Mouse (Mus musculus) cerebellum, postnatal 36 days (tissue): Measurements from ENCODE around the gene Gm21972.

Experiments used
- DNase-seq, 2 experiments: peaks; one replicate each; pipeline ENCODE4 v3.0.0; 2021 to 2022; ENCODE audit warnings: mixed read lengths in 2 of 2

The Gm21972 gene

GRCm38 (mm10) chr1:86174602-86175001, 41.2 kb downstream of the Gm21972 start:
- DNase-seq: no peak

DNA sequence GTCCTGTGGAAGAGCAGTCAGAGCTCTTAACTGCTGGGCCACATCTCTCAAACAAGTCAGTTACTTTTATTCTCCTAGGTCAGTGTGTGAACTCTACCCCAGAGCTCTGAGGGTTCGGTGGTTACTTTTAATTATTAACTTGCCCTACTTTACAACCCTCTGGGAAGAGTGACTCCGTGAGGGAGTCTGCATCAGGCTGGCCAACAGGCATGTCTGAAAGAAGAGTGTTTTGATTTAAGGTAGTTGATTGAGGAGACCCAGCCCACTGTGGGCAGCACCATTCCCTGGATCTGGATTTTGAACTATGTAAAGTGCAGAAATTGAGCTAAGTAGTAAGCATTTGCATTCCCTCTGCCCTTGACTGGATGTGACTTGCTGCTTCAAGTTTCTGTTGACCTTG, 42.6 kb downstream of the Gm21972 start:
- DNase-seq: no peak

- DNase-seq: peak; percentile 88 to 90
These were observed 45.2 kb downstream of the Gm21972 start for GRCm38 (mm10) chr1:86178462-86179253.

- DNase-seq: peak in 1 of 2 experiments; percentile 18
These were observed 48.7 kb downstream of the Gm21972 start for GRCm38 (mm10) chr1:86182004-86182709.

GRCm38 (mm10) chr1:86183577-86184263, 50.3 kb downstream of the Gm21972 start:
- no peak for DNase-seq

DNA sequence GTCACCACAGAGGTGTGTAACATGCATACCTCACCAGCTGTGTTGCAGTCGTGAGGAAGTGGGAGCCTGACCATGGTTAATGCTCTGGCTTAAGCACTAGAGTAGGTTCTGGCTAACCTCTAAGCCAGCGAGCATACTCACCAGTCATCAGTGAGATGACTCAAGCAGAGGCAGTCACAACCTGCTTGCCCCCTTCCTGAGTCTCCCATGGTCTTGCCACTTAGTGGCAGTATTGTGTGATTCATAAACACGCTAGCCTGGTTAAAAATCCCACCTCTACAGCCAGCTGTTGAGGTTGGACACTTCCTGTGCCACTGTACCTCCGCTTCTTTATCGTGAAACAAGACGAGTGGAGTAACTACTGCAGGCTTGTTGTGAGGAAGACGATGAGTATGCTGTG, 53.3 kb downstream of the Gm21972 start:
- DNase-seq: no peak

DNA sequence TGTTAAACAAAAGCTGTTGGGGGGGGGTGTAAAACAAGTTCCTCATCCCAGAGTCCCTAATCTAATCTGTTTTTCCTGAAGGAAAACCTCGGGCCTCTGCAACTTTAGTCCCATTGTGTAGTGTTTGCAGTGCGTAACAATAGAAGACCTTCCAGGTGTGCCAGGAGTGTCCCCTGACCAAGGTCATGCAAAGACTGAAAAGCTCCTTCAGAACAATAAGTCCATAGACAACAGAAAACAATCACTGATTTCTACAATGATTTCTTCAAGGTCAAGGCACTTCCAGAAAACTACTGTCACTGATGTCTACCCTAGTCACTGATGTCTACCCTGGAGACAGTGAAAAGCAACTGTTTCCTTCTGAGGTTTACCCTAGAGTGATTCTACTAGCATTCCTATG, 54.4 kb downstream of the Gm21972 start:
- no peak for DNase-seq

DNA sequence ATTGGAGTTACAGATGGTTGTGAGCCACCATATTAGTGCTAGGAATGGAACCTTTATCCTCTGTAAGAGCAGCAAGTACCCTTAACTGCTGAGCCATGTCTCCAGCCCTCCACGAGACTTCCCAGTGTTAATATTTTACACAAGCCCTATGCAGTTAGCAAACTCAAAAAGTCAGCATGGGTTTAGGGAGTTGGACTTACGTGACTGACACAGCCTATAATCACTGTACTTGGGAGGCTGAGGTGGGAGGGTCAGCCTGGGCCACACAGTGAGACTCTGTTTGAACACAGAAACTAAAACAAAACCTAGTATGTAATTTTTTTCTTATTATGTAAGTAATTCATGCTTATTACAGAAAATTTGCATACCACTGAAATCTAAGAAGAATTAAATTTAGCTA, 54.8 kb downstream of the Gm21972 start:
- DNase-seq: no peak

- DNase-seq: no peak
These were observed 55.7 kb downstream of the Gm21972 start for GRCm38 (mm10) chr1:86189034-86189702.

GRCm38 (mm10) chr1:86190843-86191242, 57.4 kb downstream of the Gm21972 start:
- no peak for DNase-seq

- no peak for DNase-seq
These were observed 60.6 kb downstream of the Gm21972 start for GRCm38 (mm10) chr1:86194044-86194443.

GRCm38 (mm10) chr1:86198276-86198675, 64.8 kb downstream of the Gm21972 start:
- no peak for DNase-seq

DNA sequence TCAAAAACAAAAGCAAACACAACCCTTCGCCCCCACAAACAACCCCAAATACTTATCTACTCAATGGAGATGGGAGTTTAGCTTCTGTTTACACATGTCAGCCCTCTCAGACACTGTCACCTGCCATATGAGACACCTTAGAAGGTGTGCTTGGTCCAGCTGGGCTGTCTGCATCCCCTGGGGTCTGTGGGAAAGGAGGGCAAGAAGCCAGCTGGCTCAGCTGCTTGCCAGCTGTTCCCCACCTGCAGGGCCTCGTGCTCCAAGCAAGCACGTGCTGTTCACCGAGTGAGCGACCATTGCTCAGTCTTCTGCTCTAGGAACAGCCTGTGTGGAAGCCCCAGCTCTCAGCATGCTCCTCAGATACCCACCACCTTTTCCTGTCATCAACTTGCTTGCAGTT, 65.6 kb downstream of the Gm21972 start:
- no peak for DNase-seq

GRCm38 (mm10) chr1:86201312-86201711, 67.9 kb downstream of the Gm21972 start:
- no peak for DNase-seq

DNA sequence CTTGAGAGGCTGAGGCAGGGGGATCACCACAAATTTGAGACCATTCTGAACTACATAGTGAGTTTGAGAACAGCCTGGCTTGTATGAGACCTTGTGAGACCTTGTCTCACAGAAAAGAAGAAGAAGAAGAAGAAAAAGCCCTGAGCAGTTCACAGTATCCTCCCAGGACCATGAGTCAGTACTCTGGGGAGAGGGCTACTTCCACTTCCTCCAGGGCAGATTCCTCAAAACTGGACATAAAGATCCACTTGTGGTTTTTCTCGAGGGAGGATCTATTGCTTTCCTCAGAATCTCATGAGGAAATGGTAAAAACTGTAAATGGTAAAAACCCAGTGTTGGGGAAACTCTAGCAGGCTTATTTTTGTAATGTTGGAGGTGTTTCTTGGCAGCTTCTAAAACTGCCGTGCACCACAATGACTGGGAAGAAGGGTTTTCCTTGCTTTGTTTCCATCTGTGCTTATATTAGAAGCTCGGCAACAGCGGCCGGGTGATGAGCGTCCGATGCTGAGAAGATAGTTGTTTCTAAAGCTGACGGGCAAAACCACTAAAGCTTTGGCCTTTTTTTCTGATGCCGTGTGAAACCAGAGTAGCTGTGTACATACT, 69.3 kb downstream of the Gm21972 start:
- no peak for DNase-seq

DNA sequence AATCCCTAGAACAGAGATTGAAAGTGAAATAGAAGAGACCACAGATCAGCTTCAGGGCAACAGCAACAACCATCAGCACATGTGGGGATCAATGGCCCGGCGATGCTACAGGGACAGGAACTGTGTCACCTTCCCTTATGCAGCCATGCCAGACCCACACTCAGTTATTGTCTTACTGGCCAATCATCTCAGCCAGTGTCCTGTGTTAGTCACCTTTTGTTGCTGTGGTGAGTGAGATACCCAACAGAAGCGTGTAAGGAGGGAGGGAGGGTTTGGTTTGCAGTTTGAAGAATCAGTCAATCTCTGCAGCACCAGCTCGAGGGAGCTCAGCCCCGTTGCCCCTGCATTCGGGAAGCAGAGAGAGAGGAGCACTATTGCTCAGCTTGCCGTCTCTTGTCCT, 77.2 kb downstream of the Gm21972 start:
- no peak for DNase-seq

GRCm38 (mm10) chr1:86211498-86211897, 78.1 kb downstream of the Gm21972 start:
- DNase-seq: no peak
